Mouse (Mus musculus): Measurements from ENCODE around the gene 4930578G10Rik. TPM values are rescaled to one million over a fixed set of nuclear protein-coding genes. Genes with fewer than 3 reads are reported as not detected.
"Not testable (repeated sequence)": the region's sequence is repeated elsewhere in the genome, so short reads cannot be mapped to it uniquely, and the experiment has no call there.

Gene 4930578G10Rik
- polyA plus RNA-seq (2015; fragmentation: Nextera tagmentation; extraction: Ambion mirVana) = 0.61 TPM in 1 of 2 replicates, not detected in the other

GRCm38 (mm10) chr4:42735245-42735644 is at the start of gene 4930578G10Rik:
4930578G10Rik (plus strand) TSS chr4:42735545.
- H3K4me2 ChIP-seq; H3K9me3 ChIP-seq; H3K27me3 ChIP-seq (replicated peaks); H3K4me1 ChIP-seq; H3K4me3 ChIP-seq; ATAC-seq (replicated peaks); H3K36me3 ChIP-seq (replicated peaks); H3K9ac ChIP-seq; H3K27ac ChIP-seq: not testable (repeated sequence)
- WGBS = no CpG with 5 or more reads among the region's 13 CpGs

- not testable (repeated sequence) for H3K4me3 ChIP-seq; H3K27ac ChIP-seq; H3K9me3 ChIP-seq; H3K4me2 ChIP-seq; H3K9ac ChIP-seq; H3K36me3 ChIP-seq (replicated peaks); ATAC-seq (replicated peaks); H3K4me1 ChIP-seq; H3K27me3 ChIP-seq (replicated peaks)
- no CpG with 5 or more reads among the region's 6 CpGs for WGBS
Measured at GRCm38 (mm10) chr4:42756477-42756876, 21.1 kb downstream of the 4930578G10Rik start, which contains the start of gene Ccl19. Ccl19 (minus strand) TSS chr4:42756577.

GRCm38 (mm10) chr4:42773893-42774292 is 38.5 kb downstream of the 4930578G10Rik start, which contains the start of gene Ccl21a:
Ccl21a (minus strand) TSS chr4:42773993.
- H3K4me2 ChIP-seq; ATAC-seq (replicated peaks); H3K4me1 ChIP-seq; H3K36me3 ChIP-seq (replicated peaks); H3K9me3 ChIP-seq; H3K9ac ChIP-seq; H3K27ac ChIP-seq; H3K27me3 ChIP-seq (replicated peaks); H3K4me3 ChIP-seq: not testable (repeated sequence)
- no CpG with 5 or more reads among the region's 5 CpGs for whole genome bisulfite sequencing

GRCm38 (mm10) chr4:42853788-42854187 is 118.4 kb downstream of the 4930578G10Rik start, which contains the start of gene Fam205a1:
Fam205a1 (minus strand) TSS chr4:42853888.
- H3K4me2 ChIP-seq; H3K27ac ChIP-seq; H3K4me1 ChIP-seq; H3K27me3 ChIP-seq (replicated peaks); H3K36me3 ChIP-seq (replicated peaks); H3K4me3 ChIP-seq; ATAC-seq (replicated peaks); H3K9me3 ChIP-seq; H3K9ac ChIP-seq: not testable (repeated sequence)
- 83% methylated on average over 1 of the region's 1 CpGs for WGBS

GRCm38 (mm10) chr4:42856671-42857070 is 121.3 kb downstream of the 4930578G10Rik start, which contains the start of gene Gm12394:
Gm12394 (minus strand) TSS chr4:42856771.
- WGBS = 91% methylated on average over 1 of the region's 1 CpGs
- H3K9me3 ChIP-seq; H3K4me3 ChIP-seq; H3K27ac ChIP-seq; ATAC-seq (replicated peaks); H3K4me1 ChIP-seq; H3K4me2 ChIP-seq; H3K9ac ChIP-seq; H3K27me3 ChIP-seq (replicated peaks); H3K36me3 ChIP-seq (replicated peaks): not testable (repeated sequence)

- WGBS = 82% methylated on average over 9 of the region's 9 CpGs
Measured at GRCm38 (mm10) chr4:42860483-42860882, 125.1 kb downstream of the 4930578G10Rik start.

GRCm38 (mm10) chr4:42863487-42863886 is 128.1 kb downstream of the 4930578G10Rik start:
- not testable (repeated sequence) for H3K4me1 ChIP-seq; H3K4me2 ChIP-seq; H3K27me3 ChIP-seq (replicated peaks); H3K36me3 ChIP-seq (replicated peaks); H3K9ac ChIP-seq; ATAC-seq (replicated peaks); H3K9me3 ChIP-seq; H3K4me3 ChIP-seq; H3K27ac ChIP-seq
- 82% methylated on average over 5 of the region's 5 CpGs for WGBS

More at GRCm38 (mm10) chr4:42860483-42860882, 125.1 kb downstream of the 4930578G10Rik start:
- H3K4me2 ChIP-seq; H3K27ac ChIP-seq; H3K9me3 ChIP-seq; H3K9ac ChIP-seq; H3K27me3 ChIP-seq (replicated peaks); H3K4me1 ChIP-seq; H3K36me3 ChIP-seq (replicated peaks); ATAC-seq (replicated peaks); H3K4me3 ChIP-seq: not testable (repeated sequence)

- Histone ChIP-seq H3K4me3 (no peak overlapping the region), H3K27me3 (replicated peaks) (no peaks in the 10 kb centered on the region), H3K9ac (no peak overlapping the region), H3K27ac (no peak overlapping the region), H3K9me3 (no peaks in the 10 kb centered on the region), H3K36me3 (replicated peaks) (no peaks in the 10 kb centered on the region), H3K4me1 (no peaks in the 10 kb centered on the region), H3K4me2 (no peak overlapping the region)
- no peak for ATAC-seq (replicated peaks)
- WGBS = 88% methylated on average over 3 of the region's 3 CpGs
Measured at GRCm38 (mm10) chr4:42867390-42867789, 132.0 kb downstream of the 4930578G10Rik start.

GRCm38 (mm10) chr4:42868193-42868592 is 132.8 kb downstream of the 4930578G10Rik start:
- no peaks in the 10 kb centered on the region for H3K36me3 ChIP-seq (replicated peaks)
- ATAC-seq (replicated peaks) = no peak
- no peaks in the 10 kb centered on the region for H3K27me3 ChIP-seq (replicated peaks)
- no peak overlapping the region for H3K4me3 ChIP-seq
- H3K9me3 ChIP-seq = no peaks in the 10 kb centered on the region
- 89% methylated on average over 5 of the region's 5 CpGs for WGBS
- no peak overlapping the region for H3K9ac ChIP-seq
- H3K4me2 ChIP-seq = no peak overlapping the region
- H3K27ac ChIP-seq = no peak overlapping the region
- H3K4me1 ChIP-seq = no peaks in the 10 kb centered on the region

GRCm38 (mm10) chr4:42870748-42871147 is 135.4 kb downstream of the 4930578G10Rik start:
- Histone ChIP-seq H3K4me1 (no peaks in the 10 kb centered on the region), H3K27me3 (replicated peaks) (no peaks in the 10 kb centered on the region), H3K27ac (no peak overlapping the region), H3K4me3 (no peak overlapping the region), H3K9ac (no peak overlapping the region), H3K4me2 (no peak overlapping the region), H3K9me3 (no peaks in the 10 kb centered on the region), H3K36me3 (replicated peaks) (no peaks in the 10 kb centered on the region)
- ATAC-seq (replicated peaks) = no peak
- 81% methylated on average over 5 of the region's 5 CpGs for WGBS

- Histone ChIP-seq H3K27ac (no peak overlapping the region), H3K4me3 (no peak overlapping the region), H3K9ac (no peak overlapping the region), H3K9me3 (no peaks in the 10 kb centered on the region), H3K4me1 (no peaks in the 10 kb centered on the region), H3K27me3 (replicated peaks) (no peaks in the 10 kb centered on the region), H3K36me3 (replicated peaks) (no peaks in the 10 kb centered on the region), H3K4me2 (no peak overlapping the region)
- 90% methylated on average over 7 of the region's 7 CpGs for WGBS
- no peak for ATAC-seq (replicated peaks)
Measured at GRCm38 (mm10) chr4:42872151-42872550, 136.8 kb downstream of the 4930578G10Rik start.

GRCm38 (mm10) chr4:42872746-42873435 is 137.5 kb downstream of the 4930578G10Rik start:
- H3K27me3 ChIP-seq (replicated peaks) = no peaks in the 10 kb centered on the region
- H3K27ac ChIP-seq = no peak overlapping the region
- H3K36me3 ChIP-seq (replicated peaks) = no peaks in the 10 kb centered on the region
- WGBS = 86% methylated on average over 16 of the region's 16 CpGs
- no peak overlapping the region for H3K9ac ChIP-seq
- no peaks in the 10 kb centered on the region for H3K9me3 ChIP-seq
- H3K4me3 ChIP-seq = no peak overlapping the region
- no peaks in the 10 kb centered on the region for H3K4me1 ChIP-seq
- no peak for ATAC-seq (replicated peaks)
- H3K4me2 ChIP-seq = no peak overlapping the region

- no peaks in the 10 kb centered on the region for H3K9me3 ChIP-seq
- H3K27me3 ChIP-seq (replicated peaks) = no peaks in the 10 kb centered on the region
- no peak within 1 kb of the TSS for H3K27ac ChIP-seq
- WGBS = 84% methylated on average over 7 of the region's 7 CpGs
- H3K4me1 ChIP-seq = no peaks in the 10 kb centered on the region
- no peak within 1 kb of the TSS for H3K4me3 ChIP-seq
- H3K4me2 ChIP-seq = no peak within 1 kb of the TSS
- H3K36me3 ChIP-seq (replicated peaks) = no peaks in the 10 kb centered on the region
- ATAC-seq (replicated peaks) = no peak
- no peak within 1 kb of the TSS for H3K9ac ChIP-seq
Measured at GRCm38 (mm10) chr4:42874134-42874533, 138.8 kb downstream of the 4930578G10Rik start, which contains the start of gene Fam205c. Fam205c (minus strand) TSS chr4:42874234.
